Mouse (Mus musculus): ENCODE measurements around the gene Kif9. TPM values are rescaled to one million over a fixed set of nuclear protein-coding genes. Genes with fewer than 3 reads are reported as not detected.
A peak's percentile ranks its signal among the peaks of the same experiment; 100 is the strongest.

Gene Kif9
- total RNA-seq, 2 experiments from 2014 or later = not detected

- no peak for ATAC-seq (replicated peaks; ENCODE audit: low FRiP score, poor library complexity, severe bottlenecking)
Measured at GRCm38 (mm10) chr9:110490913-110491312, 14.2 kb downstream of the Kif9 start.

- no peak for ATAC-seq (replicated peaks; ENCODE audit: low FRiP score, poor library complexity, severe bottlenecking)
Measured at GRCm38 (mm10) chr9:110525737-110526136, 49.0 kb downstream of the Kif9 start.

- no peak for ATAC-seq (replicated peaks; ENCODE audit: low FRiP score, poor library complexity, severe bottlenecking)
Measured at GRCm38 (mm10) chr9:110529002-110529737, 52.4 kb downstream of the Kif9 start.

GRCm38 (mm10) chr9:110530650-110531049 lies 53.9 kb downstream of the Kif9 start:
- no peak for ATAC-seq (replicated peaks; ENCODE audit: low FRiP score, poor library complexity, severe bottlenecking)

GRCm38 (mm10) chr9:110531151-110531791 lies 54.5 kb downstream of the Kif9 start:
- no peak for ATAC-seq (replicated peaks; ENCODE audit: low FRiP score, poor library complexity, severe bottlenecking)

- peak; percentile 90 for ATAC-seq (replicated peaks; ENCODE audit: low FRiP score, poor library complexity, severe bottlenecking)
Measured at GRCm38 (mm10) chr9:110531914-110532489, 55.2 kb downstream of the Kif9 start.

GRCm38 (mm10) chr9:110532538-110533291 lies 56.0 kb downstream of the Kif9 start, which contains the start of gene Setd2:
Setd2 (plus strand) TSS chr9:110532597.
- ATAC-seq (replicated peaks; ENCODE audit: low FRiP score, poor library complexity, severe bottlenecking) = peak; percentile 44

- no peak for ATAC-seq (replicated peaks; ENCODE audit: low FRiP score, poor library complexity, severe bottlenecking)
Measured at GRCm38 (mm10) chr9:110533645-110534044, 56.9 kb downstream of the Kif9 start.

- no peak for ATAC-seq (replicated peaks; ENCODE audit: low FRiP score, poor library complexity, severe bottlenecking)
Measured at GRCm38 (mm10) chr9:110535114-110535513, 58.4 kb downstream of the Kif9 start.

- no peak for ATAC-seq (replicated peaks; ENCODE audit: low FRiP score, poor library complexity, severe bottlenecking)
Measured at GRCm38 (mm10) chr9:110536636-110537035, 59.9 kb downstream of the Kif9 start.

- ATAC-seq (replicated peaks; ENCODE audit: low FRiP score, poor library complexity, severe bottlenecking) = no peak
Measured at GRCm38 (mm10) chr9:110538511-110538910, 61.8 kb downstream of the Kif9 start.

GRCm38 (mm10) chr9:110541988-110542387 lies 65.2 kb downstream of the Kif9 start:
- no peak for ATAC-seq (replicated peaks; ENCODE audit: low FRiP score, poor library complexity, severe bottlenecking)

GRCm38 (mm10) chr9:110548261-110548660 lies 71.5 kb downstream of the Kif9 start:
- peak; percentile 83 for ATAC-seq (replicated peaks; ENCODE audit: low FRiP score, poor library complexity, severe bottlenecking)

GRCm38 (mm10) chr9:110568309-110568708 lies 91.6 kb downstream of the Kif9 start:
- ATAC-seq (replicated peaks; ENCODE audit: low FRiP score, poor library complexity, severe bottlenecking) = no peak

Other genes with a start within 250 kb of the Kif9 start
- not detected in 2 replicates for gene Cspg5, start 233.2 kb upstream of the Kif9 start, total RNA-seq (2015; ENCODE audit: low replicate concordance)
- gene Cspg5, start 233.2 kb upstream of the Kif9 start, total RNA-seq (2017; ENCODE audit: low replicate concordance) = under 0.01 TPM in 1 of 2 replicates, not detected in the other
- gene Elp6, start 171.8 kb upstream of the Kif9 start, total RNA-seq (2015; ENCODE audit: low replicate concordance) = 1.1 TPM in 1 of 2 replicates, not detected in the other
- 1.8 and 3.9 TPM in 2 replicates for gene Elp6, start 171.8 kb upstream of the Kif9 start, total RNA-seq (2017; ENCODE audit: low replicate concordance)
- 6.3 and 6.5 TPM in 2 replicates for gene Scap, start 143.7 kb upstream of the Kif9 start, total RNA-seq (2015; ENCODE audit: low replicate concordance)
- gene Scap, start 143.7 kb upstream of the Kif9 start, total RNA-seq (2017; ENCODE audit: low replicate concordance) = 2.8 and 6.0 TPM in 2 replicates
- gene Ptpn23, start 68.7 kb upstream of the Kif9 start, total RNA-seq (2015; ENCODE audit: low replicate concordance) = 2.1 and 6.1 TPM in 2 replicates
- 2.6 and 3.7 TPM in 2 replicates for gene Ptpn23, start 68.7 kb upstream of the Kif9 start, total RNA-seq (2017; ENCODE audit: low replicate concordance)
- 3,384 and 3,702 TPM in 2 replicates for gene Ngp, start 57.2 kb upstream of the Kif9 start, total RNA-seq (2015; ENCODE audit: low replicate concordance)
- gene Ngp, start 57.2 kb upstream of the Kif9 start, total RNA-seq (2017; ENCODE audit: low replicate concordance) = 855 and 1,251 TPM in 2 replicates
- gene Klhl18, start 264 bp upstream of the Kif9 start, total RNA-seq (2015; ENCODE audit: low replicate concordance) = 2.5 and 5.9 TPM in 2 replicates
- gene Klhl18, start 264 bp upstream of the Kif9 start, total RNA-seq (2017; ENCODE audit: low replicate concordance) = 0.68 and 2.6 TPM in 2 replicates
- 157 and 174 TPM in 2 replicates for gene Setd2, start 55.6 kb downstream of the Kif9 start, total RNA-seq (2015; ENCODE audit: low replicate concordance)
- 279 and 283 TPM in 2 replicates for gene Setd2, start 55.6 kb downstream of the Kif9 start, total RNA-seq (2017; ENCODE audit: low replicate concordance)
- gene Nradd, start 147.5 kb downstream of the Kif9 start, total RNA-seq (2015; ENCODE audit: low replicate concordance) = 2.2 TPM in 1 of 2 replicates, not detected in the other
- gene Nradd, start 147.5 kb downstream of the Kif9 start, total RNA-seq (2017; ENCODE audit: low replicate concordance) = 1.3 TPM in 1 of 2 replicates, not detected in the other
- gene Nbeal2, start 177.2 kb downstream of the Kif9 start, total RNA-seq (2015; ENCODE audit: low replicate concordance) = 9.4 and 16.3 TPM in 2 replicates
- 1.4 and 10.1 TPM in 2 replicates for gene Nbeal2, start 177.2 kb downstream of the Kif9 start, total RNA-seq (2017; ENCODE audit: low replicate concordance)
- gene Ccdc12, start 179.5 kb downstream of the Kif9 start, total RNA-seq (2015; ENCODE audit: low replicate concordance) = 59.8 and 67.1 TPM in 2 replicates
- gene Ccdc12, start 179.5 kb downstream of the Kif9 start, total RNA-seq (2017; ENCODE audit: low replicate concordance) = 32.8 and 34.5 TPM in 2 replicates

All from erythroid progenitor cell, adult 5-6 weeks (primary cell).